Mouse (Mus musculus): ENCODE results near the gene B3galt1. TPM values are rescaled to one million over a fixed set of nuclear protein-coding genes. Genes with fewer than 3 reads are reported as not detected.

B3galt1 gene
- polyA plus RNA-seq, 1 experiment from 2014 or later, result 60.2 TPM

DNA sequence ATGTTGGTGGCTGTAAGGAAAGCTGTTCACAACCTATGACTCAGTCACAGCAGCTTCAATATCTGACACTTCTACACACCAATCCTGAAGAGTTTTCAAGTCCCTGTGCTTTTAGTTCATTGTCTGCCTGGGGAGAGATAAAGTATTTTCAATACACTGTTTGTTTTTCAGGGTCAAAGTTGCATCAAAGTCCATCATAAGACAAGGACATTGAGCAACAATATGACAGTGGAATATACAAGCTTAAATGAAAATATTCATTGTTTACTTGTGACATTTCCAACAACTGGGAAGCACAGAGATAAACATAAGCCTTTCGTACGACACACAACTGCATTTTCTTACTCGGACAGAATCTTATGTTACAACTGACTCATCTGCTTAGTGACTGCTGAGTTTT is 417.9 kb downstream of the B3galt1 start:
- Histone ChIP-seq H3K4me2 (ENCODE audit: low read length) (no peak overlapping the region), H3K36me3 (ENCODE audit: control insufficient read depth, insufficient read depth) (no peaks in the 10 kb centered on the region), H3K4me3 (replicated peaks; ENCODE audit: low read length) (no peak overlapping the region), H3K4me1 (replicated peaks; ENCODE audit: control insufficient read depth, insufficient read depth, low read length) (no peaks in the 10 kb centered on the region), H3K27ac (ENCODE audit: low read length) (no peak overlapping the region), H3K27me3 (replicated peaks; ENCODE audit: control insufficient read depth, insufficient read depth, low read length) (no peaks in the 10 kb centered on the region), H3K9me3 (ENCODE audit: control insufficient read depth, low read length) (no peaks in the 10 kb centered on the region), H3K9ac (replicated peaks; ENCODE audit: low read depth, low read length) (no peak overlapping the region)
- no peak for ATAC-seq
- WGBS, result 96% methylated on average over 3 of the region's 3 CpGs

DNA sequence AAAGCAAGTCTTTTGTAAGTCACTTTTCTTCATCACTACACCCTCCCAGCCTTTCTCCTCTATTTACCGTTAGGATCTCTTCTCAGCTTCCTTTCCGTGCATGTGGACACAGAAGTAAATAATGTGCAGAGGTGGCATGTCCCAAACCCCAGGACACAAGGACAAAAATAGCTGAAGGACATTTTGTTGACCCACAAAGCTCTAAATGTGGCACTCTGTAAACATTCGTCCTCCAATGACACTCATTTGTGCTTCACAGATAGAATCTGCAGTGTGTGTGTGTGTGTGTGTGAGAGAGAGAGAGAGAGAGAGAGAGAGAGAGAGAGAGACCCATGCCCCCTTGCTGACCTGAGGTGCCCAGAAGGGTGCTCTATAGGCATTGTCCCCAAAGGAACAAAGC is 419.5 kb downstream of the B3galt1 start:
- no peak overlapping the region for H3K27ac ChIP-seq (ENCODE audit: low read length)
- H3K4me2 ChIP-seq (ENCODE audit: low read length), result no peak overlapping the region
- H3K4me1 ChIP-seq (replicated peaks; ENCODE audit: control insufficient read depth, insufficient read depth, low read length), result no peaks in the 10 kb centered on the region
- no peaks in the 10 kb centered on the region for H3K9me3 ChIP-seq (ENCODE audit: control insufficient read depth, low read length)
- no peak overlapping the region for H3K9ac ChIP-seq (replicated peaks; ENCODE audit: low read depth, low read length)
- 90% methylated on average over 3 of the region's 3 CpGs for WGBS
- no peaks in the 10 kb centered on the region for H3K27me3 ChIP-seq (replicated peaks; ENCODE audit: control insufficient read depth, insufficient read depth, low read length)
- ATAC-seq, result no peak
- no peak overlapping the region for H3K4me3 ChIP-seq (replicated peaks; ENCODE audit: low read length)
- no peaks in the 10 kb centered on the region for H3K36me3 ChIP-seq (ENCODE audit: control insufficient read depth, insufficient read depth)

DNA sequence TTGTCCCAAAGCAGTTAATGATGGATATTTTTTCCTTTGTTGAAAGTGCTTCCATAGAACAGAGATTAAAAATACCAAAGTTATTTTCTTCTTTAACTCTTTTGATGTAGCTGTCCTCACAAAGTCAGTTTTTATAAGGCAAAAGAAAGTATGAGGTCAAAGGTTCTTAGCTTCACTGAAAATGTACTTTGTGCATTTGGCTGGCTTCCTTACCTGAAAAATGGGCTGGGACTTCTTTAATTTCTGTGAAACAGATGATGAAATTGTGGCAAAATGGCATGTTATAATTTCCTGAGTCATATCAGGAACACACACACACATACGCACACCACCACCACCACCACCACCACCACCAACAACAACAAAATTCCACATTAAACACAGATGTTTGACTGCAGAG is 427.8 kb downstream of the B3galt1 start:
- WGBS, result 95% methylated on average over 1 of the region's 1 CpGs
- H3K4me3 ChIP-seq (replicated peaks; ENCODE audit: low read length), result no peak overlapping the region
- H3K9me3 ChIP-seq (ENCODE audit: control insufficient read depth, low read length), result no peaks in the 10 kb centered on the region
- H3K9ac ChIP-seq (replicated peaks; ENCODE audit: low read depth, low read length), result no peak overlapping the region
- H3K27ac ChIP-seq (ENCODE audit: low read length), result no peak overlapping the region
- H3K36me3 ChIP-seq (ENCODE audit: control insufficient read depth, insufficient read depth), result no peaks in the 10 kb centered on the region
- no peak for ATAC-seq
- H3K4me1 ChIP-seq (replicated peaks; ENCODE audit: control insufficient read depth, insufficient read depth, low read length), result no peaks in the 10 kb centered on the region
- H3K27me3 ChIP-seq (replicated peaks; ENCODE audit: control insufficient read depth, insufficient read depth, low read length), result no peaks in the 10 kb centered on the region
- H3K4me2 ChIP-seq (ENCODE audit: low read length), result no peak overlapping the region

DNA sequence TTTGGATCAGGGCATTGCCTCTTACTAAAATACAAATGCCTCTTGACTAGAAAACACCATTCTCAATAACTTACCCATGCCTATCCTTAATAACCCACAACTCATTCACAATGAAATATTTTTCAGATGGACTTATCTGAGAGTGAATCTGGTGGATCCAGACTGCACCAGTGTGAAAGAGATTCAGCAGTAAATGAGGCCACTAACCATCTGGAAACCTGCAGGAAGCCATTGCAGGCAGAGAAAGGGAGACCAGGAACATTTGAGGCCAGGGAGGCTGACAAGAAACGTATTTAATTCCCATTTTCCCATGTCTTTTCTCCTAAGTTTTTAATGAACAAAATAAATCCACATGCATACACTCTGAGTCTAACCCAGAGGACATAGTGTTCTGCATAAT is 437.4 kb downstream of the B3galt1 start:
- Histone ChIP-seq H3K4me2 (ENCODE audit: low read length) (no peak overlapping the region), H3K4me1 (replicated peaks; ENCODE audit: control insufficient read depth, insufficient read depth, low read length) (no peaks in the 10 kb centered on the region; the same call in 1 of the 2 replicates), H3K4me3 (replicated peaks; ENCODE audit: low read length) (no peak overlapping the region), H3K27me3 (replicated peaks; ENCODE audit: control insufficient read depth, insufficient read depth, low read length) (no peaks in the 10 kb centered on the region), H3K9me3 (ENCODE audit: control insufficient read depth, low read length) (no peaks in the 10 kb centered on the region), H3K9ac (replicated peaks; ENCODE audit: low read depth, low read length) (no peak overlapping the region), H3K27ac (ENCODE audit: low read length) (no peak overlapping the region), H3K36me3 (ENCODE audit: control insufficient read depth, insufficient read depth) (no peaks in the 10 kb centered on the region)
- WGBS, result 89% methylated on average over 1 of the region's 1 CpGs
- no peak for ATAC-seq

DNA sequence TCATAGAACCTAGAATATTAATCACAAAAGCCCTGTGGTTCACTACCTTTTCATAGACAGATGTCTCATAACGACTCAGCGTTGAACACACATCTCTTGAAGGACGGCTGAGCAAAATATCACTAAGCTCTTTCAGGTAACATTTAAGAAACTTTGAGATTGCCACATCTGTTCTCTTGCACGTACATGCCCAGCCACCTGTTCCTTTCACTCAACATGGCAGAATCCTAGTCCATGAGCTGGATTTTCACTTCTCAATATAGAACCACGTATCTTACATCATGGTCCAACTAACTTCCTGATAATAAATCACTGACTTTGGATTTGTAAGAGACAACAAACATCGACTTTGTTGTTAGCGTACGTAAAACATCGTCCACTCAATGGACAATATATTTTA is 439.5 kb downstream of the B3galt1 start:
- H3K36me3 ChIP-seq (ENCODE audit: control insufficient read depth, insufficient read depth), result no peaks in the 10 kb centered on the region
- ATAC-seq, result no peak
- no peak overlapping the region for H3K4me2 ChIP-seq (ENCODE audit: low read length)
- WGBS, result 95% methylated on average over 9 of the region's 9 CpGs
- H3K27me3 ChIP-seq (replicated peaks; ENCODE audit: control insufficient read depth, insufficient read depth, low read length), result no peaks in the 10 kb centered on the region
- H3K4me3 ChIP-seq (replicated peaks; ENCODE audit: low read length), result no peak overlapping the region
- no peaks in the 10 kb centered on the region; the same call in 1 of the 2 replicates for H3K4me1 ChIP-seq (replicated peaks; ENCODE audit: control insufficient read depth, insufficient read depth, low read length)
- H3K27ac ChIP-seq (ENCODE audit: low read length), result no peak overlapping the region
- H3K9me3 ChIP-seq (ENCODE audit: control insufficient read depth, low read length), result no peaks in the 10 kb centered on the region
- H3K9ac ChIP-seq (replicated peaks; ENCODE audit: low read depth, low read length), result no peak overlapping the region

DNA sequence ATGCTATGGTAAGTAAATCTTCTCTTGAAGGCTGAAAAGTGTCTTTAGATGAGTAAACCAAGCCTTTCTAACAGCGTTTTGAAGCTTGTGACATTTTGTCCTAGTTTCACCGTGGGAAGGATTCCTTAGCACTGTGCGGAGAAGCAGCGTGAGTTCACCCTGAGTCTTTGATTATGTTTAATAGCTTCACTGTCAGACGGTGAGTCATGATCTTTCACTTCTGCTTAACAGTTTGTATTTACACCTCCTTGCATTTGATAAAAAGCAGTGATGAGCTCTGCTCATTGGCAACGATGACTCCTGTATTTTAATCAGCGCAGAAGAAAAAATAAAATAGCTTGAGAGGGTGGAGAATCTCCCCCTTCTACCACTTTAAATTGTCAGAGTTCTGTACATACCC is 440.0 kb downstream of the B3galt1 start:
- Histone ChIP-seq H3K9me3 (ENCODE audit: control insufficient read depth, low read length) (no peaks in the 10 kb centered on the region), H3K4me3 (replicated peaks; ENCODE audit: low read length) (no peak overlapping the region), H3K9ac (replicated peaks; ENCODE audit: low read depth, low read length) (no peak overlapping the region), H3K36me3 (ENCODE audit: control insufficient read depth, insufficient read depth) (no peaks in the 10 kb centered on the region), H3K27ac (ENCODE audit: low read length) (no peak overlapping the region), H3K4me1 (replicated peaks; ENCODE audit: control insufficient read depth, insufficient read depth, low read length) (no peaks in the 10 kb centered on the region; the same call in 1 of the 2 replicates), H3K4me2 (ENCODE audit: low read length) (no peak overlapping the region), H3K27me3 (replicated peaks; ENCODE audit: control insufficient read depth, insufficient read depth, low read length) (no peaks in the 10 kb centered on the region)
- WGBS, result 59% methylated on average over 7 of the region's 7 CpGs
- ATAC-seq, result peak; percentile 55

DNA sequence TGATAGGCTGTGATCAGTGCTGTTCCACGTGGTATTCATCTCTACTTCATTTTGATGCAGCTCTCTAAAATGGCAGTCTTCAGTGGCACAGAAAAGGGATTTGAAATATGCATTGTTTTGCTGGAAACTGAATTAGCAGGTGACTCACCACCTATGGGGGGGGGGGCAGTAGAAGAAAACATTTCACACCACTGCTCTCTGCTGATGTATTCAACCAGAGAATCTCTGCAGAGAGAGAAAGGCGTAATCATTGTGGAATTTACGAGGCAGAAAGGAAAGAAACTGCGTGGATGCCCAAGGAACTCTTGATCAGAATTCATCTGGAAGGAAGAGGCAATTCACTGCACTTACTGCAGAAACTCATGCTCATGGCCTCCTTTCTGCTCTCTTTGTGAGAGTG is 445.7 kb downstream of the B3galt1 start:
- Histone ChIP-seq H3K27ac (ENCODE audit: low read length) (no peak overlapping the region), H3K4me3 (replicated peaks; ENCODE audit: low read length) (no peak overlapping the region), H3K9ac (replicated peaks; ENCODE audit: low read depth, low read length) (no peak overlapping the region), H3K27me3 (replicated peaks; ENCODE audit: control insufficient read depth, insufficient read depth, low read length) (no peaks in the 10 kb centered on the region), H3K36me3 (ENCODE audit: control insufficient read depth, insufficient read depth) (no peaks in the 10 kb centered on the region), H3K9me3 (ENCODE audit: control insufficient read depth, low read length) (no peaks in the 10 kb centered on the region), H3K4me1 (replicated peaks; ENCODE audit: control insufficient read depth, insufficient read depth, low read length) (no peaks in the 10 kb centered on the region), H3K4me2 (ENCODE audit: low read length) (no peak overlapping the region)
- 80% methylated on average over 4 of the region's 4 CpGs for WGBS
- no peak for ATAC-seq

DNA sequence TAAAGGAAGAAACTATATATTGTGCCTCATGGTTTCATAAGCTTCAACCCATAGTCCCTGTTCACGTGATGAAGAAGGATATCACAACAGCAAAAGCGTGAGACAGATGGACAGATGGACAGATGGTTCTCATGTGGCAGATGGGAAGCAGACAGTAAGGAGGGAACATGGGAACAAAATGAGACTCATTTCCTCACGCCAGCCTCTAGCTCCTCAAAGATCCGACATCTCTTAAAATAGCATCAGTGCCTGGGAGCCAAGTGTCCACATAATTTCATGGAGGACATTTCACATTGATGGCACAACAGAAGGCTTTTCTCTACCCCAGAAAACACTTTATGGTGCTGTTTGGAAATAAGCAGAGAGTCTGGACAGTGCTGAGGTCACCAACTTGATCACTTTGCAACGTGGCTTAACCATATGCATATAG is 454.6 kb downstream of the B3galt1 start:
- 68% methylated on average over 5 of the region's 5 CpGs for WGBS

DNA sequence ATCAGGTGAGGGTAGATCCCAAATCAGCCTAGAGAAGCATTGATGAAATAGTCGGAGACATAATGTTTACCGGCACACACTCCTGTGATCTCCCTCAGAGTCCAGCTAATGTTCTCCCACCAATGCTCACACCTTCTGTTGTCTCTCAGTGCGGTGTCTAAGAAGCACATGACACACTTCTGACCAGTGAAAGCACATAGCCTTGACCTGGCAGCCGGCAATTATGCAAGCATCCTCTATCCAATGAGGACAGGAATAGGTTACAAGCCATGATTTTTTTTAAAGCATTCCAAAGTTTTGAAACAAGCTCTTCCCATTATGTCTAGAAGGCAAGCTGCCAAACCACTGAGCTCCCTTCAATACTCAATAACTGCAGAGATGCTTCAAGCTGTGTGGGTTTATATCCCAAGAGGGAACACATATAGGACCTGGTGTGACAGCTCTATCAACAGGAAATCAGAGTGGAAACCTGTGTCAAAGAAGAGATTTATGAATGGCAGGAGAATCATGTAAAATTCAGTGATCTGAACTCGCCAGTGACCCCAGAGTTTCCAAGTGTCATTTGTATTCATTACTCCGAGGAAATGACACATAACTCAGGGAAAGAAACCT is 456.0 kb downstream of the B3galt1 start:
- ATAC-seq, result no peak
- Histone ChIP-seq H3K4me1 (replicated peaks; ENCODE audit: control insufficient read depth, insufficient read depth, low read length) (no peaks in the 10 kb centered on the region), H3K4me3 (replicated peaks; ENCODE audit: low read length) (no peak overlapping the region), H3K36me3 (ENCODE audit: control insufficient read depth, insufficient read depth) (no peaks in the 10 kb centered on the region), H3K9ac (replicated peaks; ENCODE audit: low read depth, low read length) (no peak overlapping the region), H3K27me3 (replicated peaks; ENCODE audit: control insufficient read depth, insufficient read depth, low read length) (no peaks in the 10 kb centered on the region), H3K4me2 (ENCODE audit: low read length) (no peak overlapping the region), H3K27ac (ENCODE audit: low read length) (no peak overlapping the region), H3K9me3 (ENCODE audit: control insufficient read depth, low read length) (no peaks in the 10 kb centered on the region)
- 91% methylated on average over 6 of the region's 6 CpGs for WGBS

More for the DNA sequence above, 454.6 kb downstream of the B3galt1 start:
- no peaks in the 10 kb centered on the region for H3K27me3 ChIP-seq (replicated peaks; ENCODE audit: control insufficient read depth, insufficient read depth, low read length)
- H3K9me3 ChIP-seq (ENCODE audit: control insufficient read depth, low read length), result no peaks in the 10 kb centered on the region
- H3K4me3 ChIP-seq (replicated peaks; ENCODE audit: low read length), result no peak overlapping the region
- H3K4me2 ChIP-seq (ENCODE audit: low read length), result no peak overlapping the region
- ATAC-seq, result no peak
- H3K36me3 ChIP-seq (ENCODE audit: control insufficient read depth, insufficient read depth), result no peaks in the 10 kb centered on the region
- no peak overlapping the region for H3K27ac ChIP-seq (ENCODE audit: low read length)
- no peak overlapping the region for H3K9ac ChIP-seq (replicated peaks; ENCODE audit: low read depth, low read length)
- H3K4me1 ChIP-seq (replicated peaks; ENCODE audit: control insufficient read depth, insufficient read depth, low read length), result no peaks in the 10 kb centered on the region

DNA sequence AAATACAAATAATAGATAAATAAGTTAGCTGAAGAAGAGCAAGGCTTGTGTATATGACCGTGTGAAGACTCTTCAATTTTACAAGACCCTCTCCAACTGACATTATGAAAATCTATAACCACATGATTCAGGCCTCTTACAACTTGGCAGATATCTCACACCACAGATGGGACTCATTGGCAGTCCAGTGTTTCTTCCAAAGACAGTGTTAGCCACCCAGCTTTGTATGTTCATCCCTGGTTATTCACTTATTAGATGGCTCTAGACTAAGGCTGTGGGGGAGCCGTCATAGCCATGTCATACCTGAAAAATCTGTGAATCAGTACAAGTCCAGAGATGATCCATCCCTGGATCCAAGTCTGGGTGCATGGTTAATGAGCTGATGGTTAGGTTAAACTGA is 463.1 kb downstream of the B3galt1 start:
- H3K9me3 ChIP-seq (ENCODE audit: control insufficient read depth, low read length), result no peaks in the 10 kb centered on the region
- H3K4me3 ChIP-seq (replicated peaks; ENCODE audit: low read length), result no peak overlapping the region
- no peak overlapping the region for H3K4me2 ChIP-seq (ENCODE audit: low read length)
- 95% methylated on average over 2 of the region's 2 CpGs for WGBS
- ATAC-seq, result no peak
- no peak overlapping the region for H3K27ac ChIP-seq (ENCODE audit: low read length)
- no peaks in the 10 kb centered on the region for H3K27me3 ChIP-seq (replicated peaks; ENCODE audit: control insufficient read depth, insufficient read depth, low read length)
- H3K9ac ChIP-seq (replicated peaks; ENCODE audit: low read depth, low read length), result no peak overlapping the region
- no peaks in the 10 kb centered on the region for H3K36me3 ChIP-seq (ENCODE audit: control insufficient read depth, insufficient read depth)
- no peaks in the 10 kb centered on the region for H3K4me1 ChIP-seq (replicated peaks; ENCODE audit: control insufficient read depth, insufficient read depth, low read length)
